Mouse (Mus musculus): Measurements from ENCODE around the gene Tgfb2. TPM values are rescaled to one million over a fixed set of nuclear protein-coding genes. Genes with fewer than 3 reads are reported as not detected.
A peak's percentile ranks its signal among the peaks of the same experiment; 100 is the strongest.

Tgfb2 gene
- total RNA-seq, 1 experiment from 2014 or later, result not detected

GRCm38 (mm10) chr1:186657559-186658219, 48.1 kb downstream of the Tgfb2 start:
- ATAC-seq (replicated peaks; ENCODE audit: low read depth, poor library complexity, severe bottlenecking), result peak; percentile 45; the same call in 1 of the 2 replicates

GRCm38 (mm10) chr1:186656732-186657329, 49.0 kb downstream of the Tgfb2 start:
- ATAC-seq (replicated peaks; ENCODE audit: low read depth, poor library complexity, severe bottlenecking), result no peak

GRCm38 (mm10) chr1:186656201-186656600, 49.6 kb downstream of the Tgfb2 start:
- no peak for ATAC-seq (replicated peaks; ENCODE audit: low read depth, poor library complexity, severe bottlenecking)

GRCm38 (mm10) chr1:186655096-186655495, 50.7 kb downstream of the Tgfb2 start:
- no peak for ATAC-seq (replicated peaks; ENCODE audit: low read depth, poor library complexity, severe bottlenecking)

GRCm38 (mm10) chr1:186652208-186652607, 53.6 kb downstream of the Tgfb2 start:
- ATAC-seq (replicated peaks; ENCODE audit: low read depth, poor library complexity, severe bottlenecking), result no peak

GRCm38 (mm10) chr1:186650011-186650410, 55.8 kb downstream of the Tgfb2 start:
- no peak for ATAC-seq (replicated peaks; ENCODE audit: low read depth, poor library complexity, severe bottlenecking)

GRCm38 (mm10) chr1:186637304-186638213, 68.2 kb downstream of the Tgfb2 start:
- no peak for ATAC-seq (replicated peaks; ENCODE audit: low read depth, poor library complexity, severe bottlenecking)

- ATAC-seq (replicated peaks; ENCODE audit: low read depth, poor library complexity, severe bottlenecking), result no peak
Measured at GRCm38 (mm10) chr1:186635045-186635444, 70.7 kb downstream of the Tgfb2 start.

GRCm38 (mm10) chr1:186631457-186631856, 74.3 kb downstream of the Tgfb2 start:
- ATAC-seq (replicated peaks; ENCODE audit: low read depth, poor library complexity, severe bottlenecking), result no peak

- ATAC-seq (replicated peaks; ENCODE audit: low read depth, poor library complexity, severe bottlenecking), result no peak
Measured at GRCm38 (mm10) chr1:186630971-186631370, 74.8 kb downstream of the Tgfb2 start.

- ATAC-seq (replicated peaks; ENCODE audit: low read depth, poor library complexity, severe bottlenecking), result no peak
Measured at GRCm38 (mm10) chr1:186627451-186627995, 78.3 kb downstream of the Tgfb2 start.

GRCm38 (mm10) chr1:186624474-186624873, 81.3 kb downstream of the Tgfb2 start:
- ATAC-seq (replicated peaks; ENCODE audit: low read depth, poor library complexity, severe bottlenecking), result no peak

- ATAC-seq (replicated peaks; ENCODE audit: low read depth, poor library complexity, severe bottlenecking), result no peak
Measured at GRCm38 (mm10) chr1:186621812-186622211, 84.0 kb downstream of the Tgfb2 start.

- no peak for ATAC-seq (replicated peaks; ENCODE audit: low read depth, poor library complexity, severe bottlenecking)
Measured at GRCm38 (mm10) chr1:186618285-186618684, 87.5 kb downstream of the Tgfb2 start.

- no peak for ATAC-seq (replicated peaks; ENCODE audit: low read depth, poor library complexity, severe bottlenecking)
Measured at GRCm38 (mm10) chr1:186611371-186611770, 94.4 kb downstream of the Tgfb2 start.

- no peak for ATAC-seq (replicated peaks; ENCODE audit: low read depth, poor library complexity, severe bottlenecking)
Measured at GRCm38 (mm10) chr1:186610481-186610880, 95.3 kb downstream of the Tgfb2 start.

- ATAC-seq (replicated peaks; ENCODE audit: low read depth, poor library complexity, severe bottlenecking), result no peak
Measured at GRCm38 (mm10) chr1:186609793-186610233, 96.0 kb downstream of the Tgfb2 start.

- ATAC-seq (replicated peaks; ENCODE audit: low read depth, poor library complexity, severe bottlenecking), result no peak
Measured at GRCm38 (mm10) chr1:186608116-186608515, 97.7 kb downstream of the Tgfb2 start.

GRCm38 (mm10) chr1:186605635-186606034, 100.2 kb downstream of the Tgfb2 start:
- no peak for ATAC-seq (replicated peaks; ENCODE audit: low read depth, poor library complexity, severe bottlenecking)

GRCm38 (mm10) chr1:186604124-186604523, 101.7 kb downstream of the Tgfb2 start:
- ATAC-seq (replicated peaks; ENCODE audit: low read depth, poor library complexity, severe bottlenecking), result no peak
